Mouse (Mus musculus) stomach, adult 2 months (tissue): Measurements from ENCODE around the gene Zfp51. TPM values are rescaled to one million over a fixed set of nuclear protein-coding genes. Genes with fewer than 3 reads are reported as not detected.

Experiments used
- polyA plus RNA-seq: library from polyadenylated mRNA; depleted of rRNA; stranded (reverse); fragments of >200 nt; gene quantifications from 2 replicates; pipeline ENCODE4 v1.2.3, GENCODE M21; 2012; rRNA removed

Gene Zfp51
- 0.02 and 0.10 TPM in 2 replicates for polyA plus RNA-seq

DNA sequence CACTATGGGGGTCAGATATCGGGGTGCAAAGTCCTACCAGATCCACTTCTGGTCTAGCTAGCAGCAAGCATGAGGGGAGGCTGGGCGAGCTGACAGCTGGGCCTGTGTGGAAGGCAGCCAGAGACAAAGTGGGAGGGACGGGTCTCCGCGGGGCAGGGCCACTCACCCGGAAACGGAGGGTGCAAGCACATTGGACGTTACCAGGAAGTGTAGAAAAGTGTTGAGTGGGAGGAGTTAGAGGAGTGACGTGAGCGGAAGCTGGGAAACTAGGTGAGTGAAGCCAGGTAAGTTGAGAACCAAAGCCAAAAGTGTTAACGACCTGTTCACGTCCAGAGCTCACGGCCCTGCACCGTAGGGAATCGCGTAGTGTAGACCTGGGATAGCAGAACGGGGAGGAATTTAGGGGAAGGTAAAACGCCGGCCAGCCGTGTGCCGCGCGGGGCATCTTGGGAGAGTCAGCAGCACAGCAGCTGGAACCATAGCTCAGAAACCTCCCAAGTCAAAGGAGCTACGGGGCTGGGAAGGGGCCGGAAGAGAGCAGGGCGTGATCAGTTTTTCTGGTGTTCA is at the start of gene Zfp51:
Zfp51 (plus strand) TSS at position 237 of the 567 bp plus-strand sequence.

DNA sequence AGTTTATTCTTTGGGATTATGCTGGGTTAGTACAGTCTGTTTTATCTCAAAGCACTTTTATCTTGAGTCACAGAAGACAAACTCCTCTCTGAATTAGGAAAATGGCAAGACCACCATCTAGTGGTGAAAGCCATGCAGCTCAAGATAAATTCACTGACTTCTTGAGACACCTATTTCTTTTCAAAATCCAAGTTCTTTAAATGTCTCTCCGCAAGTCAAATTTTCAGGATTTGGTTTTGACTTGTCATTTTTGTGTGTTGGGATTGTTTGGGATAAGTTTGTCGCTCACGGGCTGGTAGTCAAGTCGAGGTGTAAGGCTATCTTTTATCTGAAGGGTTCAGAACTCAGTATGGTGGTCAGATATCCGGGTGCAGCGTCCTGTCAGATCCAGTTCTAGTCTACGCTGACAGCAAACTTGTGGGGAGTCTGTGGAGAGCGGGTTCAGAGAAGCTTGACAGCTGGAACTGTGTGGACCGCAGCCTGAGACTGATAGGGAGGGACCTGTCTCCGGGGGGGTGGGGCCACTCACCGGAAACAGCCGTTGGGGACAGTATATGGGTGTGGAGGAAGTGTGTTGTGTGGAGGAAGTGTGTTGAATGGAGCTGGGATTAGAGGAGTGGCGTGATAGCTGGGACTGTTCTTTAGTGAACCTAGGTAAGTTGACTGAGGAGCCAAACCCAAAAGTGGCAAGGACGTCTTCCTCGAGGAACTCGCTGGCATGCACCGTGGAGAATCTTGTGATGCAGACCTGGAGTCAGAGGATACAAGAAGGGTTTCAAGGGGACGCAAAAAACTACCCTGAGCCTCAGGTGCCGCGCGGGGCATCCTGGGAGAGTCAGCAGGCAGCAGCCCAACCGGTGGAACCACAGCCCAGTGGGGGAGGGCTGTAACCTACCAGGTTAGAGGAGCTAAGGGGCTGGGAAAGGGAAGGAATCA is 27.2 kb upstream of the Zfp51 start, which contains the start of gene Zfp54:
Zfp54 (plus strand) TSS at position 564 of the 936 bp plus-strand sequence.

DNA sequence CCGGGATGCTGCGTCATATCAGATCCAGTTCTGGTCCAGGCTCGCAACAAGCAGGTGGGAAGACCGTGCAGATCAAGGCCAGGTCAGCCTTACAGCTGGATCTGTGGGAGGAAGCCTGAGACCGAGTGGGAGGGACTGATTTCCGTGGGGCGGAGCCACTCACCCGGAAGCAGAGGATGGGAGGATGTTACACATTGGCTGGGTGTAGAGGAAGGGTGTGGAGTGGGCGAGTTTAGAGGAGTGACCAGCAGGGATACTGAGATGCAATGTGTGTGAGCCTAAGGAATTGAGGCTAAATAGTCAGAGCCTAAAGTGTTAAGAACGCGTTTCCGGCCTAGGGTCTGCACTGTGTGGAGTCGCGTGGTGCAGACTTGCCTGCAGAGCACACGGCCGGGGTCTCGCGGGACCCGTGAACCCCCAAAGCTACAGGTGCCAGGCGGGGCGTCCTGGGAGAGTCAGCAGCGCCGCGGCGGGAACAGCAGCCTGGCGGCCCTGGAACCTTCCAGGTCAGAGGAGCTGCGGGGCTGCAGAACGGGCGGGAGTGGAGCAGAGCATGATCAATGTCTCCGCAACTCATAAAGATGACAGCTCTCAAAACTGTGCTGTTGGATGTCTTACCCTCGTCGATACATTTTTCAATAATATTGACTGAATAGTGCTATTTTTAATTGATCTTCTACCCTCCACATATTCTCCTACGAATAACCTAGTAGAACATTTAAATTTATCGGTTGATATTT is 38.8 kb downstream of the Zfp51 start, which contains the start of gene Zfp53:
Zfp53 (plus strand) TSS at position 239 of the 740 bp plus-strand sequence.

Other genes starting within 250 kb of the Zfp51 start
- not detected in 2 replicates for gene Vmn1r234, start 224.3 kb upstream of the Zfp51 start, polyA plus RNA-seq
- gene Vmn1r235, start 194.0 kb upstream of the Zfp51 start, polyA plus RNA-seq: not detected in 2 replicates
- not detected in 2 replicates for gene Vmn1r236, start 167.4 kb upstream of the Zfp51 start, polyA plus RNA-seq
- gene Vmn1r237, start 138.5 kb upstream of the Zfp51 start, polyA plus RNA-seq: not detected in 2 replicates
- 0.02 TPM in 1 of 2 replicates, not detected in the other for gene Zfp677, start 66.6 kb upstream of the Zfp51 start, polyA plus RNA-seq
- not detected in 2 replicates for gene Zfp54, start 27.1 kb upstream of the Zfp51 start, polyA plus RNA-seq
- gene Zfp53, start 38.6 kb downstream of the Zfp51 start, polyA plus RNA-seq: 0.86 and 0.95 TPM in 2 replicates
- gene Zfp52, start 85.2 kb downstream of the Zfp51 start, polyA plus RNA-seq: 0.06 TPM in 1 of 2 replicates, not detected in the other
- 0.06 and 0.11 TPM in 2 replicates for gene Zfp948, start 116.6 kb downstream of the Zfp51 start, polyA plus RNA-seq
- 0.02 and 0.05 TPM in 2 replicates for gene Zfp983, start 200.2 kb downstream of the Zfp51 start, polyA plus RNA-seq
- not detected in 2 replicates for gene Gm10226, start 241.5 kb downstream of the Zfp51 start, polyA plus RNA-seq